Mouse (Mus musculus): ENCODE data around the gene Zmym2. TPM values are rescaled to one million over a fixed set of nuclear protein-coding genes. Genes with fewer than 3 reads are reported as not detected.
"Not testable (repeated sequence)": the region's sequence is repeated elsewhere in the genome, so short reads cannot be mapped to it uniquely, and the experiment has no call there.

The Zmym2 gene
- 26.4 and 26.9 TPM in 2 replicates for polyA plus RNA-seq (2015; fragmentation: Nextera tagmentation; extraction: Ambion mirVana)

DNA sequence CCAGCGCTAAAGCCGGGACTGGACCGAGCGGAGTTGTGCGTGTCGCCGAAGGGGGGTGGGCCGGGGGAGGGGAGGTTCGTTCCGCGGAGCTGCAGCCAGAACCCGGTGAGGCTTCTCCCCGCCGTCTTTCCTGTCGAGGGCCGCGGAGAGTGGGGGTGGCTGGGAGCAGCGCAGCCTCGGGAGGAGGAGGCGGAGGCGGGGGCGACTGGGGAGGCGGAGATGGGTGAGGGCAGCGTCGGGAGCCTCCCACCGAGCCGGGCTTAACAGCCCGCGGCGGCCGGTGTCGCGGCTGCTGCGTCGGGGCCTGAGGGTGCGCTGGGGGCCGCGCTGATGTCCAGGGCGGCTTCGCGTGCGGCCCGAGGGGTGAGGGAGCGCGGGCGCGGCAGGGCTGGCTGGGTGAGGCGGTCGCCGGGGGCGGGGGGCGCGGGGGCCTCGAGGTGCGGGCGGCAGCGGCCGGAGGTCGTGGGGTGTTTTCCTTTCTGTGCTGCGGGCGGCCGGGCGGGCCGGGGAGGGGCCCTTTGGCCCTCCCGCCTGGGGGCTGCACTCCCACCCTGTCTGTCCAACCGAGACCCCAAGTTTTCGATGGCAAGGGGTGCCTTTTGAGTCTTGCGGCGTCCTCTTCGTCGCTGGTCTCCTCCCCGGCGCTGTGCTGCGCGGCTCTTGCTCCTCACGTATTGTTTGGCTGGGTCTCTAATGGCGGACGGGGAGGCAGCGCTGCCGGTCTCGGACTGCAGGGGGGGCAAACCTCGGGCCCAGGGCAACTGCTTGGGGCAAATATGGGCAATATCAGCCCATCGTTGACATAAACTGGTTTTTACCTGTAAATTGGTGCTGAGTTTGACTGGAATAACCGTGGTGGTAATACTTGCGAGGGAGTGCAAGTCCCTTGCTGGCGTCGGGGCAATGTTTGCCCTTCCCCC lies at the start of gene Zmym2:
TSS of gene Zmym2 (plus strand) at position 60 of the 920 bp plus-strand sequence.
- peak; percentile 1; the same call in 1 of the 2 replicates for ATAC-seq (replicated peaks; ENCODE audit: low FRiP score, low read depth)
- H3K4me1 ChIP-seq (replicated peaks; ENCODE audit: insufficient read depth, low read length); H3K27me3 ChIP-seq (ENCODE audit: insufficient read depth, low read length); H3K36me3 ChIP-seq (ENCODE audit: insufficient read depth, low read length); H3K9me3 ChIP-seq (replicated peaks; ENCODE audit: low read length): not testable (repeated sequence)
- TF ChIP-seq CTCF (IDR thresholded peaks at IDR 0.05; ENCODE audit: low read depth) = peak; percentile 54
- DNase-seq (ENCODE audit: low spot score) = peak; percentile 85
- WGBS = 2% methylated on average over 28 of the region's 87 CpGs
- Histone ChIP-seq H3K4me2 (ENCODE audit: low read length) (peak within 1 kb of the TSS; percentile 67), H3K4me3 (replicated peaks; ENCODE audit: low read depth, low read length) (peak within 1 kb of the TSS; percentile 89), H3K27ac (peak within 1 kb of the TSS; percentile 100), H3K9ac (ENCODE audit: low read depth, low read length) (peak within 1 kb of the TSS; percentile 92)

DNA sequence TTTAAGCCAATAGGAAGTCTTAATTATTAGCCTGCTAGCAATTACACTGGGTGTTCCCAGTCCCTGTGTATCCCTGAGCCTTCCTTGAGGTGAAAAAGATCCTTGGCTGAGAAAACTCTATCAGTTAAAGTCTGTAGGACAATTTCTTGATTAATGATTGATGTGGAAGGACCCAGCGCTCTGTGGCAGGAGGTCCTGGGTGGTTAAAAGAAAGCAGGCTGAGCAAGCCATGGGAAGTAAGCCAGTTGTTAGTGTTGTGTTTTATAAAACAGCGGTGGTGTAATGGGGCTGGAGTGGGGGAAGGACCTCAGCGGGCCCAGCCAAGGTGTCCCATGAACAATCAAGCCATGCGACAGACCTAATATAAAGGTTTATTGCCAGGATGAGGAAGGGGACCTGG lies 42.4 kb upstream of the Zmym2 start:
- WGBS = 32% methylated on average over 4 of the region's 4 CpGs
- H3K4me2 ChIP-seq (ENCODE audit: low read length) = no peak overlapping the region
- TF ChIP-seq CTCF (IDR thresholded peaks at IDR 0.05; ENCODE audit: low read depth) = no peak
- no peaks in the 10 kb centered on the region for H3K27me3 ChIP-seq (ENCODE audit: insufficient read depth, low read length)
- no peaks in the 10 kb centered on the region for H3K9me3 ChIP-seq (replicated peaks; ENCODE audit: low read length)
- H3K4me3 ChIP-seq (replicated peaks; ENCODE audit: low read depth, low read length) = no peak overlapping the region
- no peaks in the 10 kb centered on the region for H3K36me3 ChIP-seq (ENCODE audit: insufficient read depth, low read length)
- ATAC-seq (replicated peaks; ENCODE audit: low FRiP score, low read depth) (peak; percentile 49; the same call in 1 of the 2 replicates), DNase-seq (ENCODE audit: low spot score) (no peak)
- H3K4me1 ChIP-seq (replicated peaks; ENCODE audit: insufficient read depth, low read length) = no peaks in the 10 kb centered on the region
- H3K9ac ChIP-seq (ENCODE audit: low read depth, low read length) = no peak overlapping the region
- peak overlapping the region; percentile 60; the same call in 1 of the 2 replicates for H3K27ac ChIP-seq

DNA sequence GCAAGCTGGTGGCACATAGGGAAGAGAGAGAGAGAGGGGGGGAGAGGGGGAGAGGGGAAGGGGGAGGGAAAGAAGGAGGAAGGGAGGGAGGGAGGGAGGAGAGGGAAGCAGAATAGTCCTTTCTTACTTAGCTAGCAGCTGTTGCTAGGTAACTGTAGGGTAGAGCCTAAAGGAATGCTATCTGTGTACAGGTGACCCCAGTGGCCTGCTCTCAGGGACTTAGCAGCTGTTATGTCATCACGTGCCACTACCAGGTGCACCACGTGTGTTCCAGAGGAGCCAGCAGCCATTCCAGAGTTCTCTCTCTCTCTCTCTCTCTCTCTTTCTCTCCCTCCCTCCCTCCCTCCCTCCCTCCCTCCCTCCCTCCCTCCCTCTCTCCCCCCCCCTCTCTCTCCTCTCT lies 41.9 kb upstream of the Zmym2 start:
- Histone ChIP-seq H3K27me3 (ENCODE audit: insufficient read depth, low read length) (no peaks in the 10 kb centered on the region), H3K9me3 (replicated peaks; ENCODE audit: low read length) (no peaks in the 10 kb centered on the region), H3K4me1 (replicated peaks; ENCODE audit: insufficient read depth, low read length) (no peaks in the 10 kb centered on the region), H3K4me3 (replicated peaks; ENCODE audit: low read depth, low read length) (no peak overlapping the region), H3K27ac (0 out of 2 replicates have a peak overlapping the region, but pooled peaks have one; percentile 60), H3K9ac (ENCODE audit: low read depth, low read length) (no peak overlapping the region), H3K36me3 (ENCODE audit: insufficient read depth, low read length) (no peaks in the 10 kb centered on the region), H3K4me2 (ENCODE audit: low read length) (no peak overlapping the region)
- ATAC-seq (replicated peaks; ENCODE audit: low FRiP score, low read depth) (peak; percentile 74; the same call in 1 of the 2 replicates), DNase-seq (ENCODE audit: low spot score) (no peak)
- 16% methylated on average over 2 of the region's 2 CpGs for WGBS
- no peak for TF ChIP-seq CTCF (IDR thresholded peaks at IDR 0.05; ENCODE audit: low read depth)

DNA sequence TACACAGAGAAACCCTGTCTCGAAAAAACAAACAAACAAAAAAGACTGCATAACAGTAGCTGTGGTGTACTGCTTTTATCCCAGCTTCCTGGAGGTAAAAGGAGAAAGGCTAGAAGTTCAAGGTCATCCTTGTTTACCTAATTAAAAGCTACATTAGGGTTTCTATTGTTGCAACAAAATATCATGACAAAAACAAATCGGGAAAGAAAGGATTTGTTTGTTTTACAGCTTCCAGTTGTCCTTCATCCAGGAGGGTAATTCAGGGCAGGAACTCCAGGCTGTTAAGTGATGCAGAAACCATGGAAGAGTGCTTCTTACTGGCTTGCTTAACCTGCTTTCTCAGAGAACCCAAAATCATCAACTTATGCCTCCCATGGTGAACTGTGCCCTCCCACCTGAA lies 38.1 kb upstream of the Zmym2 start:
- Histone ChIP-seq H3K36me3 (ENCODE audit: insufficient read depth, low read length) (no peaks in the 10 kb centered on the region), H3K4me2 (ENCODE audit: low read length) (no peak overlapping the region), H3K27ac (no peak overlapping the region), H3K4me1 (replicated peaks; ENCODE audit: insufficient read depth, low read length) (no peaks in the 10 kb centered on the region), H3K4me3 (replicated peaks; ENCODE audit: low read depth, low read length) (no peak overlapping the region), H3K27me3 (ENCODE audit: insufficient read depth, low read length) (no peaks in the 10 kb centered on the region), H3K9me3 (replicated peaks; ENCODE audit: low read length) (no peaks in the 10 kb centered on the region), H3K9ac (ENCODE audit: low read depth, low read length) (no peak overlapping the region)
- no peak for TF ChIP-seq CTCF (IDR thresholded peaks at IDR 0.05; ENCODE audit: low read depth)
- WGBS = 51% methylated on average over 2 of the region's 2 CpGs
- DNase-seq (ENCODE audit: low spot score) (no peak), ATAC-seq (replicated peaks; ENCODE audit: low FRiP score, low read depth) (no peak)

DNA sequence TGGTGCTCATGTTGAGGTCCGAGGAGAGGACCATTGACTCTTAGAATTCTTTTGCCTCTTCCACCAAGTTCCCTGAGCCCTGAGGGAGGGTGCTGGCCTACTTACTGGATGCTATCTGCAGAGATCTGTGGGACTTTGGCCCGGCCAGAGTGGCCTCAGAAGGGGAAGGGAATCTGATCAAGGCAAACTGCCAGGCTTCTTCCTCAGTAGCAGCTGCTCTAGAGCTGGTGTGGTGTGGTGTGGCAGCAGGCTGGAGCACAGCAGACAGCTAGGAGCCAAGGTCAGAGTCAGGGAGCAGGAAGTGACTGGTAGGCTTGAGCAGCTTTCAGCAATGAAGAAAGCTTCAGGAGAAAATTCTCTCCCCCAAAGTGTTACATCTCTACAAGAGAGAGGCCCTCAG lies 36.8 kb upstream of the Zmym2 start:
- Histone ChIP-seq H3K4me1 (replicated peaks; ENCODE audit: insufficient read depth, low read length) (no peaks in the 10 kb centered on the region), H3K36me3 (ENCODE audit: insufficient read depth, low read length) (no peaks in the 10 kb centered on the region), H3K9ac (ENCODE audit: low read depth, low read length) (no peak overlapping the region), H3K27ac (no peak overlapping the region), H3K4me2 (ENCODE audit: low read length) (no peak overlapping the region), H3K4me3 (replicated peaks; ENCODE audit: low read depth, low read length) (no peak overlapping the region), H3K9me3 (replicated peaks; ENCODE audit: low read length) (peaks cover 4% of the 10 kb centered on the region; the same call in 1 of the 2 replicates), H3K27me3 (ENCODE audit: insufficient read depth, low read length) (no peaks in the 10 kb centered on the region)
- no peak for TF ChIP-seq CTCF (IDR thresholded peaks at IDR 0.05; ENCODE audit: low read depth)
- no peak for DNase-seq (ENCODE audit: low spot score)
- 61% methylated on average over 2 of the region's 2 CpGs for WGBS
- ATAC-seq (replicated peaks; ENCODE audit: low FRiP score, low read depth) = no peak

DNA sequence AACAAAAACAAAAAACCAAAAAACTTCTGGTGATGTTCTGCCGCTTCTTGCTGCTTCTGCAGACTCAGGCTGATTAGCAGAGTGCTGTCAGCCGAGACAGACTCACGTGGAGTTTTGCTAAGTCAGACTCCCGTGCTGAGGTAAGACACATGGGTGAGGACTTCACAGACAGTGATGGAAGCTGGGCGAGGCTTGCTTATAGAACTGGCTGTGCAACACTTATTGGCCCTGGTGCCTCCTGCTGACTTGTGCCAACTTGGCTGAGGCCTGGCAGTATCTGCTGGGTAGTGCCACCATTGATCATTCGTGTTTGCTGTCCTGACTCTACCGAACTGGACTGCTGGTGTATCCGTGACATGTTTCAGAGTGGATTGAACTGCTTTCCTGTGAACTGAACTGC lies 22.4 kb upstream of the Zmym2 start:
- 53% methylated on average over 8 of the region's 8 CpGs for WGBS
- no peak for TF ChIP-seq CTCF (IDR thresholded peaks at IDR 0.05; ENCODE audit: low read depth)

More for the DNA sequence above, 22.4 kb upstream of the Zmym2 start:
- Histone ChIP-seq H3K4me2 (ENCODE audit: low read length) (no peak overlapping the region), H3K9ac (ENCODE audit: low read depth, low read length) (no peak overlapping the region), H3K4me1 (replicated peaks; ENCODE audit: insufficient read depth, low read length) (no peaks in the 10 kb centered on the region), H3K9me3 (replicated peaks; ENCODE audit: low read length) (no peaks in the 10 kb centered on the region), H3K36me3 (ENCODE audit: insufficient read depth, low read length) (no peaks in the 10 kb centered on the region), H3K4me3 (replicated peaks; ENCODE audit: low read depth, low read length) (no peak overlapping the region), H3K27me3 (ENCODE audit: insufficient read depth, low read length) (no peaks in the 10 kb centered on the region), H3K27ac (no peak overlapping the region)
- no peak for ATAC-seq (replicated peaks; ENCODE audit: low FRiP score, low read depth)
- DNase-seq (ENCODE audit: low spot score) = no peak

Measured in kidney, postnatal 0 days (tissue).